ENCODE assay signal across 43 mouse cellular contexts in the genomic region with DNA sequence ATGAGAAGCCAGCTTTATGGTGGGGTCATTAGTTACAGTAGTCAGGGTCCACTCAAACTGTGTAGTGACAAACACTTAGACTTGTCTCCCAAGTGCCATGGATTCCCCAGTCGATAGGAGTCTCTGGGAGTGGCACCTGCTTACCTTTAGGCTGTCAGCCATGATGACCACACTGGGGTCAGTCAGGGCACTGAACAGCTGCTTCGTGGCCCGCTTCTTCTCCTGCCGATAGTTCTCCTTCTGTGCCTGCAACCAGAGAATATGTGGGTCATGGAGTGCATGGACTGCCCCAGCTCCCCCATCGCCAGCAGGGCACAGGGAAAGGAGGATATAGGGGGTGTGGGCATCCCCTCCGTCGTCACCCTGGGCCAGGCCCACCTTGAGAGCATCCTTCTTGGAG. TPM values are rescaled to one million over a fixed set of nuclear protein-coding genes. Genes with fewer than 3 reads are reported as not detected.
"Had no signal": no experiment of that assay in that cellular context is flagged by ENCODE, and none has a peak within 500 bp of the region (broad histone marks: within the 10 kb centered on the region; RNA-seq: fewer than 3 reads in every experiment).

No protein-coding gene starts in this region.

- H3K4me3 ChIP-seq: heart, embryonic 10.5 days; heart, embryonic 12.5 days; heart, embryonic 13.5 days; heart, embryonic 15.5 days; hindbrain, embryonic 10.5 days; hindbrain, embryonic 12.5 days; hindbrain, embryonic 13.5 days; hindbrain, embryonic 15.5 days; intestine, embryonic 15.5 days; kidney, embryonic 15.5 days; layer of hippocampus, adult 2 months had no signal

- H3K9ac ChIP-seq: heart, embryonic 12.5 days; heart, embryonic 13.5 days; heart, embryonic 15.5 days; hindbrain, embryonic 12.5 days; hindbrain, embryonic 13.5 days; hindbrain, embryonic 14.5 days; hindbrain, embryonic 15.5 days; intestine, embryonic 15.5 days; kidney, embryonic 15.5 days had no signal

- H3K4me1 ChIP-seq: hindbrain, embryonic 12.5 days had no signal

- H3K4me2 ChIP-seq: heart, embryonic 11.5 days; heart, embryonic 12.5 days; heart, embryonic 13.5 days; heart, embryonic 15.5 days; hindbrain, embryonic 12.5 days; hindbrain, embryonic 13.5 days; hindbrain, embryonic 14.5 days; hindbrain, embryonic 15.5 days; intestine, embryonic 15.5 days; kidney, embryonic 15.5 days had no signal

- H3K9me3 ChIP-seq: heart, embryonic 10.5 days; heart, embryonic 12.5 days; heart, embryonic 13.5 days; heart, embryonic 15.5 days; hindbrain, embryonic 10.5 days; hindbrain, embryonic 12.5 days; hindbrain, embryonic 13.5 days; hindbrain, embryonic 15.5 days; intestine, embryonic 15.5 days; kidney, embryonic 15.5 days had no signal

- H3K27me3 ChIP-seq: heart, embryonic 12.5 days; heart, embryonic 13.5 days; heart, embryonic 15.5 days; hindbrain, embryonic 12.5 days; hindbrain, embryonic 13.5 days; hindbrain, embryonic 15.5 days; intestine, embryonic 15.5 days; kidney, embryonic 15.5 days had no signal

- H3K27ac ChIP-seq: heart, embryonic 10.5 days; heart, embryonic 13.5 days; heart, embryonic 15.5 days; hindbrain, embryonic 10.5 days; hindbrain, embryonic 12.5 days; hindbrain, embryonic 13.5 days; hindbrain, embryonic 14.5 days; hindbrain, embryonic 15.5 days; hindbrain, postnatal 0 days; intestine, embryonic 15.5 days; kidney, embryonic 15.5 days; kidney, postnatal 0 days; layer of hippocampus, adult 2 months had no signal

- ATAC-seq: hindbrain, embryonic 16.5 days; hindbrain, postnatal 0 days; inflammation-experienced regulatory T-cells, adult 6 months; intestine, embryonic 15.5 days; intestine, embryonic 16.5 days; intestine, postnatal 0 days had no signal

- DNase-seq: heart, postnatal 10 days; heart, postnatal 14 days; heart, postnatal 36 days; heart, postnatal 4 days; kidney, adult 11 months; kidney, adult 18-20 months; kidney, adult 2 months; kidney, adult 8-10 months; kidney, adult 9 months; kidney, postnatal 10 days; kidney, postnatal 14 days; kidney, postnatal 25 days; kidney, postnatal 36 days; kidney, postnatal 4 days; layer of hippocampus, adult 9-11 months; layer of hippocampus, postnatal 36 days had no signal

RNA-seq across cellular contexts. Expression of gene Mrgprg, which starts 57.4 kb away (rescaled TPM):
- polyA plus RNA-seq: heart, embryonic 11.5 days; heart, embryonic 12.5 days; heart, embryonic 13.5 days; heart, embryonic 14.5 days; heart, embryonic 15.5 days; heart, embryonic 16.5 days; heart, postnatal 0 days; hindbrain, embryonic 10.5 days; hindbrain, embryonic 11.5 days; hindbrain, embryonic 12.5 days; hindbrain, embryonic 13.5 days; hindbrain, embryonic 14.5 days; hindbrain, embryonic 15.5 days; hindbrain, embryonic 16.5 days; hindbrain, postnatal 0 days; inflammation-experienced regulatory T-cells, adult 6 months; intestine, embryonic 14.5 days; intestine, embryonic 15.5 days; intestine, embryonic 16.5 days; intestine, postnatal 0 days; kidney, embryonic 14.5 days; kidney, embryonic 15.5 days; kidney, embryonic 16.5 days; kidney, postnatal 0 days; large intestine, adult 2 months had no signal
